Mouse (Mus musculus) embryonic fibroblast, embryonic 13.5 days (primary cell): ENCODE measurements around the gene Ccnd1.

Experiments used
- CTCF ChIP-seq: IDR thresholded peaks from 2 replicates; pipeline ENCODE4 v1.5.1; 2011; ENCODE audit warnings: mild to moderate bottlenecking, control low read depth, low read length, moderate library complexity, borderline replicate concordance; ENCODE audit not compliant: insufficient read depth
- POLR2A ChIP-seq: IDR thresholded peaks from 2 replicates; pipeline ENCODE4 v1.6.1; 2011; ENCODE audit warnings: low read depth, mild to moderate bottlenecking, control low read depth, low read length, moderate library complexity

- TF ChIP-seq CTCF: peak; percentile 47; the same call in 1 of the 2 replicates
- TF ChIP-seq POLR2A: no peak
These were observed 7.9 kb downstream of the Ccnd1 start for GRCm38 (mm10) chr7:144931778-144932177.
